Mouse (Mus musculus): Measurements from ENCODE around the gene Kcnj2.

DNA sequence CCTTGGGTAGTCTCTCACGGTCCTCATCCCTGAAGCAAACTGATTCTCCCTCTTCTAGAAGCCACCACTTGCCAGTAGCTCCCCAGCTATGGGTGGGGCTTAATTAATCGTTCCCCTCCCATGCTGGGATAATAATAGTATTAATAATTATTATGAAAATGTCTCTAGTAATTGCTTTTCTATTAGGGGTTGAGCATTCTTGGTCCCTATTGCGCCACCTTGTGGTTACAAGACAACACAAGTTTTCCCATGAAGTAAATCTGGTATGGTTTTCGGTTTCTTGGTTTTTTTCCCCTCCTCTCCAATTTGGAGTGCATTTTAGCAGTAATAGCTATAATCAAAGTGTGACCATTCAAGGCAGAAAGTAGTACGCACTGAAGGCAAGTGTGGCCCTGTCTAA is 23.8 kb upstream of the Kcnj2 start:
- TF ChIP-seq CTCF (IDR thresholded peaks at IDR 0.05; ENCODE audit: borderline replicate concordance, control insufficient read depth, extremely low read depth, insufficient read depth, low read length, poor library complexity) (no peak), POLR2A (IDR thresholded peaks at IDR 0.05; ENCODE audit: control insufficient read depth, extremely low read depth, insufficient read depth, low read length, poor library complexity) (no peak)

Measured in thymus, adult 2 months (tissue).